Mouse (Mus musculus) forebrain, embryonic 11.5 days (tissue): ENCODE results near the gene 4930516K23Rik. TPM values are rescaled to one million over a fixed set of nuclear protein-coding genes. Genes with fewer than 3 reads are reported as not detected.

Experiments used
- ATAC-seq: fragments of 200-750 bp; cut with Nextera tagmentation; replicated peaks from 2 replicates; pipeline ENCODE4 v1.8.0; 2017; ENCODE audit warnings: moderate TSS enrichment; ENCODE audit not compliant: low FRiP score
- DNase-seq: peaks from one replicate; pipeline ENCODE4 v3.0.0-alpha.2; 2017; ENCODE audit warnings: low spot score
- H3K27ac ChIP-seq: fragments of 300-500 bp; sonication (generic); 2 replicates; pipeline ENCODE4 v1.5.1; 2014; ENCODE audit warnings: low read depth, low read length
- H3K27me3 ChIP-seq: fragments of 300-500 bp; sonication (generic); 2 replicates; pipeline ENCODE4 v1.6.1; 2014; ENCODE audit warnings: mild to moderate bottlenecking, low read length, mixed read lengths; ENCODE audit not compliant: control insufficient read depth, insufficient read depth
- H3K36me3 ChIP-seq: fragments of 300-500 bp; sonication (generic); 2 replicates; pipeline ENCODE4 v1.6.1; 2014; ENCODE audit warnings: mild to moderate bottlenecking, low read length, moderate library complexity, mixed read lengths; ENCODE audit not compliant: control insufficient read depth, insufficient read depth
- H3K4me1 ChIP-seq: fragments of 300-500 bp; sonication (generic); replicated peaks from 2 replicates; pipeline ENCODE4 v1.6.1; 2014; ENCODE audit warnings: low read length, mixed read lengths; ENCODE audit not compliant: control insufficient read depth, insufficient read depth
- H3K4me2 ChIP-seq: fragments of 300-500 bp; sonication (generic); 2 replicates; pipeline ENCODE4 v1.6.1; 2014; ENCODE audit warnings: low read depth, mild to moderate bottlenecking, low read length, moderate library complexity, mixed read lengths; ENCODE audit not compliant: severe bottlenecking
- H3K4me3 ChIP-seq: fragments of 300-500 bp; sonication (generic); 2 replicates; pipeline ENCODE4 v1.5.1; 2014; ENCODE audit warnings: low read depth, low read length
- H3K9ac ChIP-seq: fragments of 300-500 bp; sonication (generic); 2 replicates; pipeline ENCODE4 v1.6.1; 2014; ENCODE audit warnings: low read length
- H3K9me3 ChIP-seq: fragments of 300-500 bp; sonication (generic); 2 replicates; pipeline ENCODE4 v1.6.1; 2016; ENCODE audit warnings: low read length, mixed read lengths; ENCODE audit not compliant: control insufficient read depth
- WGBS: fragments of 180-500 bp; shearing (Covaris S2); extraction: QIAGEN DNeasy Blood & Tissue Kit; methylation state at CpG from one replicate; pipeline ENCODE4 v1.1.7; 2014; 5-methylcytosine and 5-hydroxymethylcytosine counted together
- polyA plus RNA-seq: library from polyadenylated mRNA; unstranded; fragments of >200 nt; fragmentation: Nextera tagmentation; extraction: Ambion mirVana; gene quantifications from 2 replicates; pipeline ENCODE4 v1.2.1, GENCODE M21; 2014

The 4930516K23Rik gene
- polyA plus RNA-seq, 1 experiment from 2014 or later: not detected

- Histone ChIP-seq H3K4me3 (no peak overlapping the region), H3K9me3 (no peaks in the 10 kb centered on the region), H3K4me2 (no peak overlapping the region), H3K36me3 (no peaks in the 10 kb centered on the region), H3K27me3 (no peaks in the 10 kb centered on the region), H3K9ac (no peak overlapping the region), H3K27ac (no peak overlapping the region), H3K4me1 (no peaks in the 10 kb centered on the region)
- ATAC-seq (no peak), DNase-seq (no peak)
- 81% methylated on average over 3 of the region's 3 CpGs for whole genome bisulfite sequencing
These were observed 34.3 kb downstream of the 4930516K23Rik start for GRCm38 (mm10) chr7:104026978-104027377.

GRCm38 (mm10) chr7:104025473-104025872, 35.8 kb downstream of the 4930516K23Rik start, which contains the start of gene Olfr640:
Gene Olfr640 (minus strand): TSS chr7:104025573.
- no peaks in the 10 kb centered on the region for H3K27me3 ChIP-seq
- no peak for DNase-seq
- H3K4me3 ChIP-seq: no peak within 1 kb of the TSS
- no peaks in the 10 kb centered on the region for H3K4me1 ChIP-seq
- H3K4me2 ChIP-seq: no peak within 1 kb of the TSS
- H3K9ac ChIP-seq: no peak within 1 kb of the TSS
- H3K9me3 ChIP-seq: no peaks in the 10 kb centered on the region
- no peak for ATAC-seq
- no peaks in the 10 kb centered on the region for H3K36me3 ChIP-seq
- H3K27ac ChIP-seq: no peak within 1 kb of the TSS
- WGBS: 86% methylated on average over 6 of the region's 6 CpGs

GRCm38 (mm10) chr7:104021651-104022050, 39.6 kb downstream of the 4930516K23Rik start:
- ATAC-seq: no peak

GRCm38 (mm10) chr7:104018953-104019352, 42.3 kb downstream of the 4930516K23Rik start:
- ATAC-seq: no peak
- Histone ChIP-seq H3K9ac (no peak overlapping the region), H3K36me3 (no peaks in the 10 kb centered on the region), H3K4me3 (no peak overlapping the region), H3K27ac (no peak overlapping the region), H3K4me1 (no peaks in the 10 kb centered on the region), H3K4me2 (no peak overlapping the region), H3K9me3 (no peaks in the 10 kb centered on the region), H3K27me3 (no peaks in the 10 kb centered on the region)
- 91% methylated on average over 1 of the region's 1 CpGs for WGBS
- DNase-seq: no peak

More at GRCm38 (mm10) chr7:104021651-104022050, 39.6 kb downstream of the 4930516K23Rik start:
- no peaks in the 10 kb centered on the region for H3K27me3 ChIP-seq
- DNase-seq: no peak
- H3K9me3 ChIP-seq: no peaks in the 10 kb centered on the region
- no peaks in the 10 kb centered on the region for H3K36me3 ChIP-seq
- no peak overlapping the region for H3K4me3 ChIP-seq
- H3K4me2 ChIP-seq: no peak overlapping the region
- H3K4me1 ChIP-seq: no peaks in the 10 kb centered on the region
- no peak overlapping the region for H3K27ac ChIP-seq
- H3K9ac ChIP-seq: no peak overlapping the region
- 88% methylated on average over 6 of the region's 6 CpGs for WGBS

GRCm38 (mm10) chr7:104017203-104017602, 44.0 kb downstream of the 4930516K23Rik start, which contains the start of gene Olfr639:
Gene Olfr639 (minus strand): TSS chr7:104017303.
- no peak within 1 kb of the TSS for H3K9ac ChIP-seq
- no peak within 1 kb of the TSS for H3K4me2 ChIP-seq
- DNase-seq (no peak), ATAC-seq (no peak)
- H3K4me3 ChIP-seq: no peak within 1 kb of the TSS
- H3K27me3 ChIP-seq: no peaks in the 10 kb centered on the region
- H3K4me1 ChIP-seq: no peaks in the 10 kb centered on the region
- no peaks in the 10 kb centered on the region; the same call in 1 of the 2 replicates for H3K9me3 ChIP-seq
- no peak within 1 kb of the TSS for H3K27ac ChIP-seq
- H3K36me3 ChIP-seq: no peaks in the 10 kb centered on the region

Other genes starting within 250 kb of the 4930516K23Rik start
- gene Hbb-bt, start 247.4 kb downstream of the 4930516K23Rik start, polyA plus RNA-seq: 770 and 789 TPM in 2 replicates
- 254 and 256 TPM in 2 replicates for gene Hbb-bs, start 233.3 kb downstream of the 4930516K23Rik start, polyA plus RNA-seq
- gene Hbb-bh2, start 220.9 kb downstream of the 4930516K23Rik start, polyA plus RNA-seq: not detected in 2 replicates
- gene Hbb-bh1, start 218.3 kb downstream of the 4930516K23Rik start, polyA plus RNA-seq: 2,356 and 2,804 TPM in 2 replicates
- 10,747 and 11,615 TPM in 2 replicates for gene Hbb-y, start 208.2 kb downstream of the 4930516K23Rik start, polyA plus RNA-seq
- not detected in 2 replicates for gene Olfr66, start 175.2 kb downstream of the 4930516K23Rik start, polyA plus RNA-seq
- not detected in 2 replicates for gene Olfr64, start 167.0 kb downstream of the 4930516K23Rik start, polyA plus RNA-seq
- gene Olfr65, start 158.0 kb downstream of the 4930516K23Rik start, polyA plus RNA-seq: not detected in 2 replicates
- not detected in 2 replicates for gene Olfr631, start 132.6 kb downstream of the 4930516K23Rik start, polyA plus RNA-seq
- gene Olfr632, start 127.1 kb downstream of the 4930516K23Rik start, polyA plus RNA-seq: 0.12 TPM in 1 of 2 replicates, not detected in the other
- gene Olfr633, start 117.0 kb downstream of the 4930516K23Rik start, polyA plus RNA-seq: not detected in 2 replicates
- 0.03 TPM in 1 of 2 replicates, not detected in the other for gene Olfr635, start 90.3 kb downstream of the 4930516K23Rik start, polyA plus RNA-seq
- gene Olfr638, start 62.7 kb downstream of the 4930516K23Rik start, polyA plus RNA-seq: not detected in 2 replicates
- gene Olfr639, start 44.1 kb downstream of the 4930516K23Rik start, polyA plus RNA-seq: 0.04 TPM in 2 replicates
- not detected in 2 replicates for gene Olfr640, start 35.9 kb downstream of the 4930516K23Rik start, polyA plus RNA-seq
- not detected in 2 replicates for gene Olfr641, start 26.0 kb downstream of the 4930516K23Rik start, polyA plus RNA-seq
- gene Olfr642, start 8.8 kb downstream of the 4930516K23Rik start, polyA plus RNA-seq: not detected in 2 replicates
- gene Olfr644, start 10.4 kb upstream of the 4930516K23Rik start, polyA plus RNA-seq: not detected in 2 replicates
- not detected in 2 replicates for gene Olfr645, start 24.0 kb upstream of the 4930516K23Rik start, polyA plus RNA-seq
- gene Olfr646, start 43.4 kb upstream of the 4930516K23Rik start, polyA plus RNA-seq: not detected in 2 replicates
- not detected in 2 replicates for gene Ubqln5, start 68.4 kb upstream of the 4930516K23Rik start, polyA plus RNA-seq
- not detected in 2 replicates for gene Olfr643, start 76.0 kb upstream of the 4930516K23Rik start, polyA plus RNA-seq
- not detected in 2 replicates for gene Ubqln3, start 81.8 kb upstream of the 4930516K23Rik start, polyA plus RNA-seq
- not detected in 2 replicates for gene Ubqlnl, start 89.1 kb upstream of the 4930516K23Rik start, polyA plus RNA-seq
- not detected in 2 replicates for gene Olfm5, start 103.4 kb upstream of the 4930516K23Rik start, polyA plus RNA-seq
- gene Olfr648, start 121.9 kb upstream of the 4930516K23Rik start, polyA plus RNA-seq: 0.27 and 0.40 TPM in 2 replicates
- gene Olfr649, start 134.5 kb upstream of the 4930516K23Rik start, polyA plus RNA-seq: not detected in 2 replicates
- gene Trim6, start 157.3 kb upstream of the 4930516K23Rik start, polyA plus RNA-seq: 2.7 and 3.3 TPM in 2 replicates
- 0.64 and 1.1 TPM in 2 replicates for gene Trim34a, start 183.0 kb upstream of the 4930516K23Rik start, polyA plus RNA-seq
- gene Trim5, start 226.6 kb upstream of the 4930516K23Rik start, polyA plus RNA-seq: 0.12 TPM in 1 of 2 replicates, not detected in the other